Mouse (Mus musculus) CH12.LX (cell line): ENCODE measurements around the gene Sf3b4. TPM values are rescaled to one million over a fixed set of nuclear protein-coding genes. Genes with fewer than 3 reads are reported as not detected.

Experiments
- DNase-seq: peaks from one replicate; pipeline ENCODE4 v3.0.0-alpha.2; 2013; ENCODE audit errors: extremely low read depth
- H3K27ac ChIP-seq: 2 replicates; pipeline ENCODE4 v1.5.1; 2012; ENCODE audit warnings: low read depth, mild to moderate bottlenecking, control low read depth, moderate library complexity; ENCODE audit not compliant: insufficient read depth
- H3K27me3 ChIP-seq: replicated peaks from 2 replicates; pipeline ENCODE3; 2012; ENCODE audit warnings: inconsistent platforms
- H3K36me3 ChIP-seq, 2 experiments: replicated peaks in 1 of 2; 2 replicates each; pipeline versions ENCODE3 to v1.6.1; 2012; ENCODE audit warnings: inconsistent platforms in 1 of 2, low read length in 1 of 2, mild to moderate bottlenecking in 1 of 2, mixed read lengths in 1 of 2, moderate library complexity in 1 of 2; ENCODE audit not compliant: control insufficient read depth in 1 of 2, insufficient read depth in 1 of 2
- H3K4me1 ChIP-seq, 2 experiments: 2 replicates each; pipeline ENCODE4 v1.6.1; 2012; ENCODE audit warnings: inconsistent platforms in 1 of 2, moderate library complexity in 1 of 2; ENCODE audit not compliant: insufficient read depth in 2 of 2, control insufficient read depth in 1 of 2
- H3K4me2 ChIP-seq: 2 replicates; pipeline ENCODE4 v1.6.1; 2012; ENCODE audit warnings: low read depth, mild to moderate bottlenecking, control low read depth; ENCODE audit not compliant: poor library complexity, insufficient read depth, severe bottlenecking
- H3K4me3 ChIP-seq, 3 experiments: fragments of 150-350 bp in 1 of 3; sonication (generic) in 1 of 3; replicated peaks in 1 of 3; 2 replicates each; pipeline versions ENCODE3 to v1.5.1; 2011 to 2012; ENCODE audit warnings: low read depth in 2 of 3, low read length in 2 of 3, mild to moderate bottlenecking in 2 of 3, moderate library complexity in 2 of 3, control low read depth in 1 of 3, improper control_type of control experiment in 1 of 3, inconsistent platforms in 1 of 3, mixed read lengths in 1 of 3; ENCODE audit not compliant: poor library complexity in 1 of 3
- H3K79me2 ChIP-seq: replicated peaks from 2 replicates; pipeline ENCODE4 v1.6.1; 2012; ENCODE audit warnings: mild to moderate bottlenecking, moderate library complexity; ENCODE audit not compliant: control insufficient read depth, poor library complexity, insufficient read depth, severe bottlenecking; ENCODE audit errors: extremely low read depth
- H3K9ac ChIP-seq: 2 replicates; pipeline ENCODE4 v1.6.1; 2012; ENCODE audit warnings: low read depth, mild to moderate bottlenecking, control low read depth, moderate library complexity; ENCODE audit not compliant: insufficient read depth
- H3K9me3 ChIP-seq: replicated peaks from 2 replicates; pipeline ENCODE3; 2012; ENCODE audit warnings: low read length, inconsistent platforms, mixed read lengths
- BHLHE40 ChIP-seq: IDR thresholded peaks from 2 replicates; pipeline ENCODE4 v1.6.1; 2011; ENCODE audit warnings: mild to moderate bottlenecking, low read depth, low read length, improper control_type of control experiment
- CTCF ChIP-seq, 2 experiments: IDR thresholded peaks in 1 of 2; conservative IDR thresholded peaks in 1 of 2; 2 replicates each; pipeline ENCODE4 v1.5.1; 2011 to 2012; ENCODE audit warnings: low read depth in 2 of 2, low read length in 2 of 2, improper control_type of control experiment in 1 of 2, inconsistent platforms in 1 of 2, mild to moderate bottlenecking in 1 of 2, moderate library complexity in 1 of 2
- E2F4 ChIP-seq: IDR thresholded peaks from 2 replicates; pipeline ENCODE4 v1.6.1; 2011; ENCODE audit warnings: low read depth, low read length, improper control_type of control experiment; ENCODE audit not compliant: insufficient replicate concordance
- ELF1 ChIP-seq: IDR thresholded peaks from 2 replicates; pipeline ENCODE4 v1.6.1; 2014; ENCODE audit warnings: low read depth, mild to moderate bottlenecking, inconsistent platforms, low read length, improper control_type of control experiment
- GABPA ChIP-seq: IDR thresholded peaks from 2 replicates; pipeline ENCODE4 v1.6.1; 2012; ENCODE audit warnings: low read depth, low read length, improper control_type of control experiment, inconsistent platforms; ENCODE audit not compliant: insufficient replicate concordance
- HCFC1 ChIP-seq: IDR thresholded peaks from 2 replicates; pipeline ENCODE4 v1.6.1; 2012; ENCODE audit warnings: low read depth, mild to moderate bottlenecking, inconsistent platforms, low read length, improper control_type of control experiment
- IRF4 ChIP-seq: IDR thresholded peaks from 2 replicates; pipeline ENCODE4 v1.6.1; 2014; ENCODE audit warnings: low read depth, mild to moderate bottlenecking, inconsistent platforms, low read length, improper control_type of control experiment
- JUN ChIP-seq: IDR thresholded peaks from 2 replicates; pipeline ENCODE4 v1.6.1; 2011; ENCODE audit warnings: low read depth, mild to moderate bottlenecking, low read length, improper control_type of control experiment, moderate library complexity; ENCODE audit not compliant: insufficient read depth
- KAT2A ChIP-seq: IDR thresholded peaks from 2 replicates; pipeline ENCODE4 v1.6.1; 2012; ENCODE audit warnings: low read length, improper control_type of control experiment, inconsistent platforms; ENCODE audit not compliant: insufficient replicate concordance
- MAZ ChIP-seq: IDR thresholded peaks from 2 replicates; pipeline ENCODE4 v1.6.1; 2012; ENCODE audit warnings: low read depth, mild to moderate bottlenecking, inconsistent platforms, low read length, improper control_type of control experiment, moderate library complexity
- MEF2A ChIP-seq: IDR thresholded peaks from 2 replicates; pipeline ENCODE4 v1.6.1; 2014; ENCODE audit warnings: low read depth, mild to moderate bottlenecking, inconsistent platforms, low read length, improper control_type of control experiment, borderline replicate concordance
- MYC ChIP-seq: IDR thresholded peaks from 2 replicates; pipeline ENCODE4 v1.6.1; 2011; ENCODE audit warnings: low read depth, mild to moderate bottlenecking, improper control_type of control experiment, low read length
- POLR2A ChIP-seq: IDR thresholded peaks from 2 replicates; pipeline ENCODE4 v1.6.1; 2011; ENCODE audit warnings: low read depth, mild to moderate bottlenecking, improper control_type of control experiment, low read length
- RAD21 ChIP-seq: IDR thresholded peaks from 2 replicates; pipeline ENCODE4 v1.6.1; 2011; ENCODE audit warnings: low read depth, mild to moderate bottlenecking, low read length, improper control_type of control experiment, moderate library complexity
- RCOR1 ChIP-seq: conservative IDR thresholded peaks from 2 replicates; pipeline ENCODE4 v1.6.1; 2012; ENCODE audit warnings: low read depth, mild to moderate bottlenecking, inconsistent platforms, low read length, improper control_type of control experiment
- SIN3A ChIP-seq: IDR thresholded peaks from 2 replicates; pipeline ENCODE4 v1.6.1; 2012; ENCODE audit warnings: low read length, improper control_type of control experiment, inconsistent platforms
- SMC3 ChIP-seq: IDR thresholded peaks from 2 replicates; pipeline ENCODE4 v1.6.1; 2011; ENCODE audit warnings: low read depth, low read length, improper control_type of control experiment
- UBTF ChIP-seq: IDR thresholded peaks from 2 replicates; pipeline ENCODE4 v1.6.1; 2012; ENCODE audit warnings: low read depth, mild to moderate bottlenecking, inconsistent platforms, low read length, improper control_type of control experiment, moderate library complexity
- USF2 ChIP-seq: conservative IDR thresholded peaks from 2 replicates; pipeline ENCODE4 v1.6.1; 2011; ENCODE audit warnings: low read depth, low read length, improper control_type of control experiment
- ZC3H11A ChIP-seq: IDR thresholded peaks from 2 replicates; pipeline ENCODE4 v1.6.1; 2012; ENCODE audit warnings: low read depth, mild to moderate bottlenecking, inconsistent platforms, low read length, improper control_type of control experiment
- ZKSCAN1 ChIP-seq: IDR thresholded peaks from 2 replicates; pipeline ENCODE4 v1.6.1; 2012; ENCODE audit warnings: low read depth, inconsistent platforms, low read length, improper control_type of control experiment, borderline replicate concordance
- ZNF384 ChIP-seq: IDR thresholded peaks from 2 replicates; pipeline ENCODE4 v1.6.1; 2012; ENCODE audit warnings: low read depth, low read length, improper control_type of control experiment, inconsistent platforms
- dilution Hi-C: fragments of 300-500 bp; cut with MboI; formaldehyde crosslinking; loops from 2 replicates; pipeline ENCODE4 v1.14.3; 2020; ENCODE audit warnings: low sequenced_read_pairs; ENCODE audit not compliant: extremely low pct_unique_long_range_greater_than_20kb, extremely low pct_ligation_motif_present
- in situ Hi-C: fragments of 300-500 bp; cut with MboI; formaldehyde crosslinking; loops from 3 replicates; pipeline ENCODE4 v1.14.3; 2019; ENCODE audit warnings: low sequenced_read_pairs, low pct_ligation_motif_present, low pct_unique_long_range_greater_than_20kb, mixed read lengths
- polyA plus RNA-seq: library from polyadenylated mRNA; unstranded; fragments of >175 nt; gene quantifications from 2 replicates; pipeline ENCODE4 v1.2.1, GENCODE M21; 2012; ENCODE audit warnings: low read depth; ENCODE audit not compliant: insufficient read length
- total RNA-seq, 2 experiments: library from RNA; depleted of rRNA; stranded (reverse); fragments of 300-350 nt in 1 of 2; fragments of >200 nt in 1 of 2; gene quantifications; 2 replicates each; pipeline ENCODE4 v1.2.3; 2012 to 2014

Sf3b4 gene
- total and polyA plus RNA-seq, 3 experiments, result 38.1 to 147 (median 47.9) TPM

- TF ChIP-seq ZKSCAN1, result no peak
- TF ChIP-seq RAD21, result no peak
- TF ChIP-seq IRF4, result no peak
- no peak for TF ChIP-seq MEF2A
- no peak for TF ChIP-seq BHLHE40
- TF ChIP-seq HCFC1, result no peak
- no peak for TF ChIP-seq JUN
- no peak for TF ChIP-seq MYC
- TF ChIP-seq GABPA, result no peak
- TF ChIP-seq MAZ, result no peak
- TF ChIP-seq ZNF384, result no peak
- TF ChIP-seq SMC3, result no peak
- TF ChIP-seq CTCF (conservative IDR thresholded peaks at IDR 0.05 in 1 of 2, IDR thresholded peaks at IDR 0.05 in 1 of 2; ENCODE audit: low read depth in 2 of 2, low read length in 2 of 2), result no peak
- TF ChIP-seq SIN3A, result no peak
- no peak for TF ChIP-seq UBTF
- peaks cover 0 to 4% of the 10 kb centered on the region in 2 experiments; a peak in 2 of 4 replicates for H3K4me1 ChIP-seq
- no peaks in the 10 kb centered on the region for H3K9me3 ChIP-seq
- H3K4me2 ChIP-seq, result no peak overlapping the region
- no peak overlapping the region for H3K4me3 ChIP-seq
- dilution Hi-C loops (no loop called here), in situ Hi-C loops (no loop called here)
- H3K36me3 ChIP-seq, result peaks cover 8 to 72% of the 10 kb centered on the region in 2 experiments
- no peaks in the 10 kb centered on the region; the same call in 1 of the 2 replicates for H3K79me2 ChIP-seq
- H3K27me3 ChIP-seq, result no peaks in the 10 kb centered on the region
- H3K9ac ChIP-seq, result no peak overlapping the region
- no peak for DNase-seq
- H3K27ac ChIP-seq, result no peak overlapping the region
Observed at GRCm38 (mm10) chr3:96135011-96135410, 37.1 kb upstream of the Sf3b4 start.

DNA sequence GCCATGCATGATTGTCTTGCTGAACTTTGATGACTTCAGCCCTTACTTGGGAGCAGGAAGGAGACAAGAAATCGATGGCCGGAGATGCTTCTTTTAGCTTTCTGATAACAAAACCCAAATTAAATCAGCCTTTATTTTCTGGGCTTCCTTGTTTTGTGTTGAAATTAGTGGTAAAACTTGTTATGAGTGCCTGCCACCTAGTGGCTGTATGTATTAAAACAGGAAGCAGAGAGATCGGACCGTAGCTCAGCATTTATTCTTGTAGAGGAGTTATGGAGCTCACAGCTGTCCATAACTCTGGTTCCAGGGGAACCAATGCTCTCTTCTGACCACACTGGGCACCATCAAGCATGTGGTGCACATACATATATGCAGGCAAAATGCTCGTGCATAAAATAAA, 24.2 kb upstream of the Sf3b4 start:
- Histone ChIP-seq H3K36me3 (peaks cover 50 to 96% of the 10 kb centered on the region in 2 experiments), H3K9me3 (no peaks in the 10 kb centered on the region), H3K9ac (no peak overlapping the region), H3K79me2 (no peaks in the 10 kb centered on the region), H3K4me1 (peaks cover 0 to 3% of the 10 kb centered on the region in 2 experiments; a peak in 1 of 4 replicates), H3K4me3 (no peak overlapping the region), H3K27me3 (no peaks in the 10 kb centered on the region), H3K27ac (no peak overlapping the region), H3K4me2 (no peak overlapping the region)
- in situ Hi-C loops, result loop anchor here (5.0 kb wide), 1 partner anchor 56 kb away; no protein-coding TSS in a partner anchor
- TF ChIP-seq SMC3 (peak; percentile 94), E2F4 (no peak), ZNF384 (no peak), MAZ (no peak), RAD21 (peak; percentile 94), ELF1 (peak; percentile 83), IRF4 (no peak), CTCF (conservative IDR thresholded peaks at IDR 0.05 in 1 of 2, IDR thresholded peaks at IDR 0.05 in 1 of 2; ENCODE audit: low read depth in 2 of 2, low read length in 2 of 2) (peak; percentile 54 to 94), ZKSCAN1 (no peak), USF2 (no peak), POLR2A (no peak), ZC3H11A (no peak; the same call in 1 of the 2 replicates), KAT2A (no peak), MEF2A (no peak), RCOR1 (no peak)
- dilution Hi-C loops, result no loop called here
- peak; percentile 74 for DNase-seq
